Mouse (Mus musculus) kidney, postnatal 10 days (tissue): ENCODE data around the gene L3mbtl1.

Experiments used
- DNase-seq: peaks from one replicate; pipeline ENCODE4 v3.0.0; 2021; ENCODE audit warnings: mixed read lengths

Gene L3mbtl1

DNA sequence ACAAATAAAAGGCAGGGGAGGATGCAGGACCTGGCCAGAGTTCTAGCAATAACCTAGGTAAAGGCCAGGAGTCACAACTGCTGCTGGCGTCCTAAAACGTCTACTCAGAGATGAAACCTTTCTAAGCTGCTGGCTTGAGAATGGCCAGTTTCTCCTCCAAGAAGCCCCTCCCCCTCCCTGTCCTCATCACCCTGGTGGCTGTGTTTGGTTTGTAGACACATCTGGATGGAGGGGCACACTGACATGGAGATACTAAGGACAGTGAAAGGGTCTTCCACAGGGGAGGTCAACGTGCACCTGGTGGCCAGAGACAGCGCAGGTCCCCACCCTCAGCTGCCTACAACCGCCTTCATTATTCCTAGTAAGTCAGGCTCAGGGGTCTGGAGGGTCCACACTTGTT is 3.7 kb downstream of the L3mbtl1 start:
- DNase-seq: no peak

DNA sequence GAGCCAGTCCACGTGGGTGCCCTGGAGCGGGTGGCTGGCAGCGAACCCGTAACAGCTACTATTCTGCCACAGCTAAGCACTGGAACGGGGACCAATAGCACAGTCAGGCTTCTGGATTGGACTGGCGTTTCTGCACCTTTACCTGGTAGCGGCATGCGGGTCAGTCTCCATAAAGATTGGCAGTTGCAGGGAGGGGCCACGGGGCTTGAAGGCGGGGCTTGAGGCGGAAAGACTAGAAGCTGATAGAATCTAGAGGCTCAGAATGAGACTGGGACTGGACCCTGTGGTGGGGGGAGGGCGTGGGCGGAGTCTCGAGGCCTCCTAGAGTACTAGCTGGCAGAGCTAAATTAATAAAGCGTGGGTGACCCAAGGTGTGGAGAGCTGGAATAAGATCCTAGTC is 4.5 kb downstream of the L3mbtl1 start:
- peak; percentile 65 for DNase-seq

GRCm38 (mm10) chr2:162948221-162948620 is 4.9 kb downstream of the L3mbtl1 start:
- no peak for DNase-seq

- DNase-seq: no peak
Measured at GRCm38 (mm10) chr2:162950776-162951175, 7.5 kb downstream of the L3mbtl1 start.

DNA sequence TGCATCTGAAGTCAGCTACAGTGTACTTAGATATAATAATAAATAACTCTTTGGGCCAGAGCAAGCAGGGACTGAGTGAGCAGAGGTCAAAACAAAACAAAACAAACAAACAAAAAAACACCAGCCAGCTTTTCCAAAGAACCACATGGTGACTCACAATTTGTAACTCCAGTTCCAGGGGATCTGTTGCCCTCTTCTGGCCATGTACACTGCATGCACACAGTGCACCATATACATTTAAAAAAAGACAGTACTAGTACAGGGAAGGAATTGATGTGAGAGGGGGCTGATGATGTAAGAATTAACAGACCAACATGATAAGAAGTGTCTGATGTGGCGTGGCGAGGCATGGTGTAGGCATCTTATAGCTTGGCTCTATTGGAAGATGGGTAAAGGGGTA is 13.6 kb downstream of the L3mbtl1 start:
- DNase-seq: no peak

- DNase-seq: no peak
Measured at GRCm38 (mm10) chr2:162961321-162961720, 18.0 kb downstream of the L3mbtl1 start.

GRCm38 (mm10) chr2:162966734-162967133 is 23.5 kb downstream of the L3mbtl1 start:
- DNase-seq: no peak

DNA sequence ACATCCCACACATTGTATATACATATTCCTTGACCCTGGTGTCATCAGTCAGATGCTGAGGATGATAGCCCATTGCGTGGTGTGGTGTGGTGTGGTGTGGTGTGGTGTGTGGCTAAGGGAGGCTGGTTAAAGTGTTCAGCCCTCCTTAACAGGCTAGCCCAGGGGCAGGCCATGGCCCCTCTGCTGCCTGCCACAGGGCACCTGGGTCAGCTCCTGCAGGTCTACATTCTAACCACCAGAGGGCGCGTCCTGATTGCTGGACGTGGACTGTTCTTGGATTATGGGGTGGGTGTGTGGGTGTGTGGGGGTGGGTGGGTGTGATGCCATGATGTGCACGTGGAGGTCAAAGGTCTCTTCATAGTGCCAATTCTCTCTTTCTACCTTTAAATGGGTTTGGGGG is 25.1 kb downstream of the L3mbtl1 start:
- DNase-seq: peak; percentile 67

- no peak for DNase-seq
Measured at GRCm38 (mm10) chr2:162969101-162969500, 25.8 kb downstream of the L3mbtl1 start.

DNA sequence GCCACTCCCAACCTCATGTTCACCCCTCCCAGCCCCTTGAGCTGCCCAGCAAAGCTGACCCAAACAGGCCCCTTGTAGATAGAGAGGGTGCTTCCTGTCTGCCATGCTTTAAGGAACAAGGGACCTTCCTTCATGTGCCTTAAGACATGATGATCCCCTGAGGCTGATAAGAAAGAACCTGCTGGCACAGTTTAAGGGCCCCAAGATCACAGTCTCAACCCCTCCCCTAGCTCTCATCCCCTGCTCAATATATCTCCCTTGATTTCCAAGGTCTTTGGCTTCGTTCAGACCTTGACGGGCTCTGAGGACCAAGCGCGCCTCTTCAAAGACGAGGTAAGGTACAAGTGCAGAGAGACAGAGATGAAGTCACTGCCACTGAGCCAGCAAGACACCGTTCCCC is 27.6 kb downstream of the L3mbtl1 start:
- DNase-seq: no peak

DNA sequence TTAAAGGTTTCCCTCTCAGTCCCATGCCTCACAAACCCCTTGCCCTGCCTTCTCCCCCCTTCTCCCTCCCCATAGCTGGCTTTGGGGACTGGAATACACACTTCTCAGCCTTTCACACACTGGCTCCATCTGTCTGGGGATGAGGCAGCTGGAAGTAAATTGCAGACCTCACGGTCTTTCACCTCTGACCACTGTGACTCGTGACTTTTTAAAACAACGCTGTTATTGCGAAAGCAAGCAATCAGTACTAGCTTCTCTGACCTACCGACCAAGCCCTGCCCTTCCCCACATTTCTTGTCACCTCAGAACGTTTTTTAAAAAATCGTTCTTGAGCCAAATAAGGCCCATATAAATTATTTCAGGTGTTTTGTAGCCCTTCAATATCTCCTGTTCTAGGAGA is 29.5 kb downstream of the L3mbtl1 start:
- DNase-seq: no peak

- DNase-seq: no peak
Measured at GRCm38 (mm10) chr2:162973206-162973605, 29.9 kb downstream of the L3mbtl1 start.

GRCm38 (mm10) chr2:162973637-162974036 is 30.4 kb downstream of the L3mbtl1 start:
- DNase-seq: no peak

- DNase-seq: no peak
Measured at GRCm38 (mm10) chr2:162975157-162975775, 32.0 kb downstream of the L3mbtl1 start.

- DNase-seq: peak; percentile 63
Measured at GRCm38 (mm10) chr2:162976001-162976400, 32.7 kb downstream of the L3mbtl1 start.

- no peak for DNase-seq
Measured at GRCm38 (mm10) chr2:162984381-162984780, 41.1 kb downstream of the L3mbtl1 start.

DNA sequence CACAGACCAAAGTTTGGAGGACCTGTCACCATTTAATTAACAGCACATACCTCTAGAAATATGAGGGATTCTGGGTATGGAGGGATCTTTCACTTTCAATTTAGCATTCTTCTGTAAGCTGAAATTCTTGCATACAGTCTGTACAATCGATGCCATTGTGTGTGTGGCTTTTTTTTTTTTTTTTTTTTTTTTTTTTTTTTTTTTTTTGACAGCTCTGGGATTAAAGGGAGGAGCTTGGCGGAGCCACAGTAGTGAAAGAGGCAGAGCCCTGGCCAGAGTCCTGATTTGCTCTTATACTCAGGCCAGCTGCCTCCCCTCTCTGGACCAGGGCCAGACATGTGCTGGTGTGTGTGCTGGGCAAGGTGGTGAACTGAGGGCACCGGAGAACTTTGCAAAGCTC is 42.7 kb downstream of the L3mbtl1 start:
- DNase-seq: peak; percentile 89

GRCm38 (mm10) chr2:162986764-162987163 is 43.5 kb downstream of the L3mbtl1 start:
- no peak for DNase-seq

- DNase-seq: peak; percentile 79
Measured at GRCm38 (mm10) chr2:162987218-162987617, 43.9 kb downstream of the L3mbtl1 start, which contains the start of gene Sgk2. Sgk2 (plus strand) TSS chr2:162987330.

DNA sequence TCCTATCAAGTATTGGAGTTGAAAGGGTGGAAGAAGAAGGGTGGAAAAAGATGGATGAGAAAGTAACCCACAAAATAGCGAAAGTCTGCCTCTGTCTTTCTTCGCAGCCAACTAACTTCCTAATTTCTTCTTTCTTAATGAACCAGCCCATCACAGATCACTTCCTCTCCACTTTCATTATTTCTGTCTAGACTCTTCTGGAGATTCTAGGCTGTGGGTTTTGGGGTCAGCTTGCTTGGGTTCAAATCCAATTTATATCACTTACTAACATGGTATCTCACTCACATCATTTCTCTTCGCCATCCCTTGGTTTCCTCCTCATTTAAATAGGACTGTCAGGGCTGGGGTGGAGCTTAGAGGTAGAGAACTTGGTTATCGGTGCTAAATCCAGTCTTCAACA is 45.0 kb downstream of the L3mbtl1 start:
- DNase-seq: no peak

GRCm38 (mm10) chr2:162991394-162992083 is 48.3 kb downstream of the L3mbtl1 start:
- DNase-seq: no peak

DNA sequence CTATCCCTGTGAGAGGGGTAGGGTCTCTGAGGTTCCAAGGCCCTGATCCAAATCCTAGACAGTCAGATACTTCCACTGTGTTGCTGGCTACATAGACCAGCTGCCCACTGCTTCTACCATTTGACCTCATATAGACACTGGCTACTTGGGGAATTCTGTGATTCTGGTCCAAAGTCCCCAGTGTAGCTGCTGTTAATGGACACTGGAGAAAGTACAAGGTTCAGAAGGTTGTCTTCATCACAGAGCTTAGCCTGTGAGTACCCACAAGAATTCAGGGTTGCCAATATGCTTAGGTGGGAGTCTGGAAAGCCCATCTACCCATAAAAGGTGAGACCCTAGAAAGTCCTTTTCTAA is 48.8 kb downstream of the L3mbtl1 start:
- no peak for DNase-seq

DNA sequence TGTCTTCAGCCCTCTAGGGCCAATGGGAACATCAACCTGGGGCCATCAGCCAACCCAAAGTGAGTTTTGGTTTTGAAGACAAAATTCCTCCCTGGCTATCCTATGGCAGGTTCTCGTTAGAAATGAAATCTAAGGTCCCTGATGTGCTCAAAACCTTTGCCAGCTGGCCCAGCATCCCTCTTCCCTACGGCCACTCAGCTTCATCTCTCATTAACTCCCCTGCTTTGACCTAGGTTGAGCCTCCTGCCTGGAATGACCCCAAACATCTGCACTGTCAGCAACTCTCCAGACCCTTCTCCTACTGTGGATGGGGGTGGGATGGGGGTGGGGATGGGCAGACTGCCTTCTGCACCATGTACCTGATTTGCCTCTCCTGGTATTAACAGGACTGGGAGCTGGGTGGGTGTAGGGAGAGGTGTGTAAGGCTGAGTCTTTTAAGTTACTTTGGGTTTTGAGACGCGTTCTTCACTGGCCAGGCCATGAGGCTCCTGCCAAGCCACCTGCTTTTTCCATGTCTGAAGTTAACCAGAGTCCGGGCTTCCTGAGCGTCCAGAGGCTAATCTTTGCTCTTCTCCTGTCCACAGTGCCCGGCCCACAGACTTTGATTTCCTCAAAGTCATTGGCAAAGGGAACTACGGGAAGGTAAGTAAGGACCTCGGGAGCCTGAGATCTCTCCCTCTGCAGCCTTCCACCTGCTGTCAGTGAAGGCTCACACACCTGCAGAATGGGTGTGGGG is 50.8 kb downstream of the L3mbtl1 start:
- DNase-seq: no peak
